Mouse (Mus musculus): ENCODE data around the gene Ly75.

DNA sequence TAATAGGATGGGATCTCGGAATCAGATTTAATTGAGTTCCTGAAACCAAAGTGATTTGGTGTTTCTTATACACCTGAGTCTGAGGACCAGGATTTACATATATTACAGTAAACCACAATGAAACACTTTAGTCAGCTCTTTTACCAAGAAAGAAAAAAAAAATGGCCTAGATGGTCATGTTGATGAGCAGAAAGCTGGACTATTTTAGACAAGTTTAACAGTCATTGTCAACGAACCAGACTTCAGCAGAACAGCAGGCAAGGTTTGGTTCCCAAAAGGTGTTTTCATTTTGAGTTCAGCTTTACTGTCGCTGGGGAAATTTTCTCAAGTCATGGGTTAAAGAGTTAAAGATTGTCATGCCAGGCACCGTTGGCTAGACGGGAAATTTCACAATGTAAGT, 5.8 kb downstream of the Ly75 start:
- TF ChIP-seq CTCF (IDR thresholded peaks at IDR 0.05; ENCODE audit: control insufficient read depth, insufficient read depth, low read length) (no peak), POLR2A (IDR thresholded peaks at IDR 0.05; ENCODE audit: borderline replicate concordance, control insufficient read depth, low read depth, low read length) (no peak)
